8 mouse cellular contexts compared by ENCODE assay signal in the genomic region with DNA sequence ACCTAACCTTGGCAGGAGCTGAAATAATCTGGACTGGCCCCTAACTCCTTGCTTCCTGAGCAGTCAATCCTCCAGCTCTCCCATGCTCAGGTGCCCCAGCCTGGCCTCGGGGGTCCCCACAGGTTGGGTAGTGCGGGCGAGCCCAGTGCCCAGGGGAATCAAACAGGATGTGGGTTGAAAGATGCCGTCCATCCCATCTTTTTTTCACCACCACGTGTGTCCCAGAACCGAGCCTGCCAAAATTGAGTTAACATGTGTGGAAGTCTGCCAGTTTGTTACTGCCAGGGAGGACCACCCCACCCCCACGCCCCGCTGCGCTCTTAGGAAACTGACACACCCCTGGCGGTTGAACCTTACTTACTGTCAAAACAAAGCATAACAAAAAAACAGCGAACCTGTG. TPM values are rescaled to one million over a fixed set of nuclear protein-coding genes. Genes with fewer than 3 reads are reported as not detected.
A peak's percentile ranks its signal among the peaks of the same experiment; 100 is the strongest.
DNase-seq lines count a peak whose midpoint lies in the region; ATAC-seq and TF ChIP-seq lines count a peak whose summit lies in the region.

No protein-coding gene starts in this region.

- WGBS in forebrain, embryonic 12.5 days: 11% methylated on average over 11 of the region's 11 CpGs

- H3K27me3 ChIP-seq in G1E (ENCODE audit: insufficient read depth, low read length): peaks cover 11% of the 10 kb centered on the region
- H3K27me3 ChIP-seq in forebrain, embryonic 12.5 days: peaks cover 50% of the 10 kb centered on the region

- peak; percentile 64 to 69 for DNase-seq in B cell, adult 2 months
- DNase-seq in G1E (ENCODE audit: low spot score): peak; percentile 35
- DNase-seq in kidney, adult 18-20 months: peak; percentile 32
- DNase-seq in lung, postnatal 10 days: peak; percentile 65
- DNase-seq in spleen, postnatal 4 days (ENCODE audit: low spot score in 2 of 2): peak; percentile 51 to 75
- no peak for DNase-seq in gastrocnemius, postnatal 10 days
- DNase-seq in adrenal gland, adult 2 months: no peak

- peaks cover 19% of the 10 kb centered on the region for H3K36me3 ChIP-seq in G1E (replicated peaks)
- H3K36me3 ChIP-seq in forebrain, embryonic 12.5 days (replicated peaks): no peaks in the 10 kb centered on the region

- H3K27ac ChIP-seq in forebrain, embryonic 12.5 days: no peak overlapping the region

- peak overlapping the region; percentile 62; the same call in 1 of the 2 replicates for H3K9ac ChIP-seq in forebrain, embryonic 12.5 days

- H3K4me1 ChIP-seq in G1E (ENCODE audit: insufficient read depth, low read depth, low read length): peaks cover 48% of the 10 kb centered on the region
- H3K4me1 ChIP-seq in forebrain, embryonic 12.5 days: peaks cover 13% of the 10 kb centered on the region

- TF ChIP-seq CTCF in G1E (IDR thresholded peaks at IDR 0.05; ENCODE audit: low read depth, low read length): no peak

- peak overlapping the region; percentile 68 for H3K4me2 ChIP-seq in forebrain, embryonic 12.5 days

- peak overlapping the region; percentile 79 for H3K4me3 ChIP-seq in G1E (ENCODE audit: low read depth, low read length)
- peak overlapping the region; percentile 58 for H3K4me3 ChIP-seq in forebrain, embryonic 12.5 days (replicated peaks)

- no peak for ATAC-seq in G1E (ENCODE audit: extremely low read depth, insufficient number of reproducible peaks, low FRiP score, poor library complexity, severe bottlenecking)
- ATAC-seq in forebrain, embryonic 12.5 days (ENCODE audit: low FRiP score): peak; percentile 34; the same call in 1 of the 2 replicates

- no peaks in the 10 kb centered on the region for H3K9me3 ChIP-seq in G1E (replicated peaks)
- no peaks in the 10 kb centered on the region for H3K9me3 ChIP-seq in forebrain, embryonic 12.5 days

RNA-seq across cellular contexts. Expression of a gene that starts 0.8 kb away (rescaled TPM):
- total RNA-seq in G1E (2014; fragmentation: Nextera tagmentation) (4.4 and 7.1 TPM in 2 replicates), G1E (2017) (6.0 and 6.3 TPM in 2 replicates)
- polyA plus RNA-seq in G1E (2012): 10.3 and 10.7 TPM in 2 replicates
- polyA plus RNA-seq in forebrain, embryonic 12.5 days (2016; fragmentation: Nextera tagmentation; extraction: Ambion mirVana): 5.2 and 5.6 TPM in 2 replicates
- 1 to 10 TPM; 3.3 to 4.9 TPM for total RNA-seq in gastrocnemius, postnatal 10 days (2021)
- 10 to 100 TPM in 1 of 2 experiments, 1 to 10 TPM in 1; 8.7 to 10.5 TPM for total RNA-seq in adrenal gland, adult 2 months (2021)
- 9.2 and 15.1 TPM in 2 replicates for polyA plus RNA-seq in adrenal gland, adult 2 months (2012; rRNA removed)

RNA-seq across cellular contexts. Expression of a gene that starts 29.7 kb away (rescaled TPM):
- not detected in 2 replicates for total RNA-seq in G1E (2014; fragmentation: Nextera tagmentation)
- 0.05 and 0.06 TPM in 2 replicates for total RNA-seq in G1E (2017)
- polyA plus RNA-seq in G1E (2012): not detected in 2 replicates
- polyA plus RNA-seq in forebrain, embryonic 12.5 days (2016; fragmentation: Nextera tagmentation; extraction: Ambion mirVana): 2.5 TPM in 2 replicates
- total RNA-seq in gastrocnemius, postnatal 10 days (2021): under 1 TPM; 0.16 to 0.20 TPM
- total RNA-seq in adrenal gland, adult 2 months (2021): under 1 TPM; 0.06 to 0.10 TPM
- polyA plus RNA-seq in adrenal gland, adult 2 months (2012; rRNA removed): 0.03 and 0.12 TPM in 2 replicates

Comparison
In these comparisons a context has a peak if more than half of its experiments do, and no peak if none do; other contexts are left out.
1. DNase-seq: peak in B cell, adult 2 months (2 of 2), G1E (single experiment), kidney, adult 18-20 months (single experiment), lung, postnatal 10 days (single experiment) and spleen, postnatal 4 days (2 of 2); none in gastrocnemius, postnatal 10 days (single experiment) and adrenal gland, adult 2 months (single experiment).